Mouse (Mus musculus): ENCODE measurements around the gene Cdc20b.

The Cdc20b gene

GRCm38 (mm10) chr13:113034950-113035421 is at the start of gene Cdc20b:
Gene Cdc20b (plus strand): TSS chr13:113035111.
- peaks cover 67% of the 10 kb centered on the region for H3K27me3 ChIP-seq (ENCODE audit: insufficient read depth, low read length)
- H3K36me3 ChIP-seq (ENCODE audit: insufficient read depth, low read length): no peaks in the 10 kb centered on the region
- H3K9me3 ChIP-seq (ENCODE audit: low read length): no peaks in the 10 kb centered on the region
- TF ChIP-seq CTCF (conservative IDR thresholded peaks at IDR 0.05; ENCODE audit: low read length): no peak
- no peak for TF ChIP-seq NANOG (IDR thresholded peaks at IDR 0.05; ENCODE audit: borderline replicate concordance, low read length)
- no peak for TF ChIP-seq POU5F1 (IDR thresholded peaks at IDR 0.05; ENCODE audit: borderline replicate concordance, low read length)
- H3K4me3 ChIP-seq (replicated peaks; ENCODE audit: low read length): peak within 1 kb of the TSS; percentile 79
- peaks cover 32% of the 10 kb centered on the region for H3K4me1 ChIP-seq (replicated peaks; ENCODE audit: low read depth, low read length)

- Histone ChIP-seq H3K4me3 (replicated peaks; ENCODE audit: low read length) (peak overlapping the region; percentile 86), H3K9me3 (ENCODE audit: low read length) (no peaks in the 10 kb centered on the region), H3K27me3 (ENCODE audit: insufficient read depth, low read length) (peaks cover 49% of the 10 kb centered on the region), H3K36me3 (ENCODE audit: insufficient read depth, low read length) (no peaks in the 10 kb centered on the region), H3K4me1 (replicated peaks; ENCODE audit: low read depth, low read length) (peaks cover 71% of the 10 kb centered on the region)
- TF ChIP-seq NANOG (IDR thresholded peaks at IDR 0.05; ENCODE audit: borderline replicate concordance, low read length) (peak; percentile 53; the same call in 1 of the 2 replicates), CTCF (conservative IDR thresholded peaks at IDR 0.05; ENCODE audit: low read length) (no peak)
Observed at GRCm38 (mm10) chr13:112985605-112986450, 49.1 kb upstream of the Cdc20b start.

GRCm38 (mm10) chr13:112986451-112986950 is 48.4 kb upstream of the Cdc20b start:
- TF ChIP-seq POU5F1 (IDR thresholded peaks at IDR 0.05; ENCODE audit: borderline replicate concordance, low read length) (no peak), CTCF (conservative IDR thresholded peaks at IDR 0.05; ENCODE audit: low read length) (no peak), NANOG (IDR thresholded peaks at IDR 0.05; ENCODE audit: borderline replicate concordance, low read length) (no peak)
- H3K36me3 ChIP-seq (ENCODE audit: insufficient read depth, low read length): no peaks in the 10 kb centered on the region
- peaks cover 54% of the 10 kb centered on the region for H3K27me3 ChIP-seq (ENCODE audit: insufficient read depth, low read length)

GRCm38 (mm10) chr13:112987532-112987943 is 47.4 kb upstream of the Cdc20b start, which contains the start of gene Ccno:
Gene Ccno (plus strand): TSS chr13:112987802.
- H3K36me3 ChIP-seq (ENCODE audit: insufficient read depth, low read length): no peaks in the 10 kb centered on the region
- TF ChIP-seq CTCF (conservative IDR thresholded peaks at IDR 0.05; ENCODE audit: low read length) (no peak), NANOG (IDR thresholded peaks at IDR 0.05; ENCODE audit: borderline replicate concordance, low read length) (no peak), POU5F1 (IDR thresholded peaks at IDR 0.05; ENCODE audit: borderline replicate concordance, low read length) (no peak)
- peaks cover 57% of the 10 kb centered on the region for H3K27me3 ChIP-seq (ENCODE audit: insufficient read depth, low read length)
- peaks cover 67% of the 10 kb centered on the region for H3K4me1 ChIP-seq (replicated peaks; ENCODE audit: low read depth, low read length)
- peak within 1 kb of the TSS; percentile 86 for H3K4me3 ChIP-seq (replicated peaks; ENCODE audit: low read length)
- H3K9me3 ChIP-seq (ENCODE audit: low read length): no peaks in the 10 kb centered on the region

More at GRCm38 (mm10) chr13:112986451-112986950, 48.4 kb upstream of the Cdc20b start:
- peaks cover 71% of the 10 kb centered on the region for H3K4me1 ChIP-seq (replicated peaks; ENCODE audit: low read depth, low read length)
- peak overlapping the region; percentile 86 for H3K4me3 ChIP-seq (replicated peaks; ENCODE audit: low read length)
- H3K9me3 ChIP-seq (ENCODE audit: low read length): no peaks in the 10 kb centered on the region

- no peaks in the 10 kb centered on the region for H3K9me3 ChIP-seq (ENCODE audit: low read length)
- TF ChIP-seq NANOG (IDR thresholded peaks at IDR 0.05; ENCODE audit: borderline replicate concordance, low read length): no peak
- TF ChIP-seq CTCF (conservative IDR thresholded peaks at IDR 0.05; ENCODE audit: low read length): no peak
- TF ChIP-seq POU5F1 (IDR thresholded peaks at IDR 0.05; ENCODE audit: borderline replicate concordance, low read length): no peak
- peaks cover 63% of the 10 kb centered on the region for H3K4me1 ChIP-seq (replicated peaks; ENCODE audit: low read depth, low read length)
- peaks cover 61% of the 10 kb centered on the region for H3K27me3 ChIP-seq (ENCODE audit: insufficient read depth, low read length)
- peak overlapping the region; percentile 86 for H3K4me3 ChIP-seq (replicated peaks; ENCODE audit: low read length)
- H3K36me3 ChIP-seq (ENCODE audit: insufficient read depth, low read length): no peaks in the 10 kb centered on the region
Observed at GRCm38 (mm10) chr13:112987991-112988390, 46.9 kb upstream of the Cdc20b start.

- peaks cover 70% of the 10 kb centered on the region for H3K27me3 ChIP-seq (ENCODE audit: insufficient read depth, low read length)
- no peaks in the 10 kb centered on the region for H3K36me3 ChIP-seq (ENCODE audit: insufficient read depth, low read length)
- H3K4me3 ChIP-seq (replicated peaks; ENCODE audit: low read length): peak overlapping the region; percentile 86
- TF ChIP-seq NANOG (IDR thresholded peaks at IDR 0.05; ENCODE audit: borderline replicate concordance, low read length): no peak
- no peak; the same call in 1 of the 2 replicates for TF ChIP-seq POU5F1 (IDR thresholded peaks at IDR 0.05; ENCODE audit: borderline replicate concordance, low read length)
- TF ChIP-seq CTCF (conservative IDR thresholded peaks at IDR 0.05; ENCODE audit: low read length): no peak
- no peaks in the 10 kb centered on the region for H3K9me3 ChIP-seq (ENCODE audit: low read length)
- H3K4me1 ChIP-seq (replicated peaks; ENCODE audit: low read depth, low read length): peaks cover 61% of the 10 kb centered on the region
Observed at GRCm38 (mm10) chr13:112988866-112989265, 46.0 kb upstream of the Cdc20b start.

GRCm38 (mm10) chr13:112989541-112989940 is 45.4 kb upstream of the Cdc20b start:
- Histone ChIP-seq H3K36me3 (ENCODE audit: insufficient read depth, low read length) (no peaks in the 10 kb centered on the region), H3K9me3 (ENCODE audit: low read length) (no peaks in the 10 kb centered on the region)
- TF ChIP-seq POU5F1 (IDR thresholded peaks at IDR 0.05; ENCODE audit: borderline replicate concordance, low read length) (no peak), CTCF (conservative IDR thresholded peaks at IDR 0.05; ENCODE audit: low read length) (no peak), NANOG (IDR thresholded peaks at IDR 0.05; ENCODE audit: borderline replicate concordance, low read length) (no peak)

GRCm38 (mm10) chr13:112990346-112990745 is 44.6 kb upstream of the Cdc20b start:
- Histone ChIP-seq H3K9me3 (ENCODE audit: low read length) (no peaks in the 10 kb centered on the region), H3K4me3 (replicated peaks; ENCODE audit: low read length) (no peak overlapping the region), H3K4me1 (replicated peaks; ENCODE audit: low read depth, low read length) (peaks cover 58% of the 10 kb centered on the region), H3K27me3 (ENCODE audit: insufficient read depth, low read length) (peaks cover 85% of the 10 kb centered on the region), H3K36me3 (ENCODE audit: insufficient read depth, low read length) (no peaks in the 10 kb centered on the region)
- TF ChIP-seq NANOG (IDR thresholded peaks at IDR 0.05; ENCODE audit: borderline replicate concordance, low read length): no peak
- TF ChIP-seq CTCF (conservative IDR thresholded peaks at IDR 0.05; ENCODE audit: low read length): no peak
- TF ChIP-seq POU5F1 (IDR thresholded peaks at IDR 0.05; ENCODE audit: borderline replicate concordance, low read length): no peak

More at GRCm38 (mm10) chr13:112989541-112989940, 45.4 kb upstream of the Cdc20b start:
- Histone ChIP-seq H3K27me3 (ENCODE audit: insufficient read depth, low read length) (peaks cover 77% of the 10 kb centered on the region), H3K4me3 (replicated peaks; ENCODE audit: low read length) (peak overlapping the region; percentile 86), H3K4me1 (replicated peaks; ENCODE audit: low read depth, low read length) (peaks cover 60% of the 10 kb centered on the region)
